Mouse (Mus musculus) midbrain, embryonic 14.5 days (tissue): Measurements from ENCODE around the gene Ptprc. TPM values are rescaled to one million over a fixed set of nuclear protein-coding genes. Genes with fewer than 3 reads are reported as not detected.

ENCODE experiments used
- ATAC-seq: fragments of 200-750 bp; cut with Nextera tagmentation; 2 replicates; pipeline ENCODE4 v1.8.0; 2017; ENCODE audit warnings: moderate number of reproducible peaks, moderate library complexity; ENCODE audit not compliant: low FRiP score, low TSS enrichment
- DNase-seq: peaks from one replicate; pipeline ENCODE4 v3.0.0-alpha.2; 2015
- H3K27ac ChIP-seq: fragments of 300-500 bp; sonication (generic); replicated peaks from 2 replicates; pipeline ENCODE4 v1.5.1; 2014; ENCODE audit warnings: mild to moderate bottlenecking, low read depth, low read length, moderate library complexity
- H3K27me3 ChIP-seq: fragments of 300-500 bp; sonication (generic); 2 replicates; pipeline ENCODE4 v1.6.1; 2014; ENCODE audit warnings: low read length, control low read depth, mixed read lengths; ENCODE audit not compliant: control insufficient read depth, insufficient read depth
- H3K36me3 ChIP-seq: fragments of 300-500 bp; sonication (generic); 2 replicates; pipeline ENCODE4 v1.6.1; 2014; ENCODE audit warnings: low read length, control low read depth; ENCODE audit not compliant: control insufficient read depth, insufficient read depth
- H3K4me1 ChIP-seq: fragments of 300-500 bp; sonication (generic); 2 replicates; pipeline ENCODE4 v1.6.1; 2014; ENCODE audit warnings: mild to moderate bottlenecking, antibody characterized with exemption, low read length, control low read depth; ENCODE audit not compliant: control insufficient read depth, insufficient read depth
- H3K4me2 ChIP-seq: fragments of 300-500 bp; sonication (generic); 2 replicates; pipeline ENCODE4 v1.6.1; 2014; ENCODE audit warnings: mild to moderate bottlenecking, low read length, moderate library complexity
- H3K4me3 ChIP-seq: fragments of 300-500 bp; sonication (generic); replicated peaks from 2 replicates; pipeline ENCODE4 v1.5.1; 2014; ENCODE audit warnings: low read depth, low read length
- H3K9ac ChIP-seq: fragments of 300-500 bp; sonication (generic); replicated peaks from 2 replicates; pipeline ENCODE4 v1.6.1; 2014; ENCODE audit warnings: mild to moderate bottlenecking, low read length, moderate library complexity
- H3K9me3 ChIP-seq: fragments of 300-500 bp; sonication (generic); 2 replicates; pipeline ENCODE4 v1.6.1; 2016; ENCODE audit warnings: low read length, control low read depth, mixed read lengths; ENCODE audit not compliant: control insufficient read depth
- WGBS: fragments of 180-500 bp; shearing (Covaris S2); extraction: QIAGEN DNeasy Blood & Tissue Kit; methylation state at CpG from one replicate; pipeline ENCODE4 v1.1.7; 2014; 5-methylcytosine and 5-hydroxymethylcytosine counted together
- polyA plus RNA-seq: library from polyadenylated mRNA; unstranded; fragments of >200 nt; fragmentation: Nextera tagmentation; extraction: Ambion mirVana; gene quantifications from 2 replicates; pipeline ENCODE4 v1.2.1, GENCODE M21; 2014

The Ptprc gene
- polyA plus RNA-seq, 1 experiment from 2014 or later = 2.4 TPM

DNA sequence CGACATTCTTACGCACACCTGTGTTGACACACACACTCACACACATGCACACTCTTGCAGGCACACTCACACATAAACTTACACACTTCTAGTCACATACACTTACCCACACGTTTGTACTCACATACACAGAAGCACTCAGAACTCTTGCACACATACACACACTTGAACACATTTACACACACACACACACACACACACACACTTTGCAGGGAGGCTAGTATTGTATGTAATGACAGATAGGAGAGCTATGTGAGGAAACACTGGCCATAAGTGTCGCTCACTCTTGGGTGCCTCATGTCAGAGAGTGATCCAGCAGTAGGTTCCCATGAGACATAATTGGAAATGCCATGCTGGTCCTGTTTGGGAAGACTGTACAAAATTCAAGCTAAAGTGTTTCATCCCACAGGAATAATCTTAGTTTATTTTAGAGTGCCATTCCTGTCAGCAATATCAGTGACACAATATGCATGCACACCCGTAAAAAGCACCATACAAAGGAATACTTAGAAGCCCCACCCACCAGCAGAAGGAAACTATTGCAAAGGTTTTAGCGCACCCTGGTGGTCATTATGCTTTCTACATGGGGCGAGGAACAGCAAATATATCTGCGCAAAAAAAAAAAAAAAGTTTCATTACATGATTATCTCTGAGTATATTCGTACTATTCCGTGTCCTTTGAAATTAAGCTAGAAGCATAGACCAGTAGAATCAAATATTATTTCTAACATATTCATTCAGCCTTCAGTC, 131.1 kb downstream of the Ptprc start:
- 37% methylated on average over 10 of the region's 10 CpGs for WGBS
- Histone ChIP-seq H3K27ac (no peak overlapping the region), H3K4me3 (no peak overlapping the region), H3K27me3 (no peaks in the 10 kb centered on the region), H3K9me3 (no peaks in the 10 kb centered on the region), H3K9ac (no peak overlapping the region; the same call in 1 of the 2 replicates), H3K4me2 (no peak overlapping the region), H3K4me1 (0 out of 2 replicates have a peak, but pooled peaks cover 5% of the 10 kb centered on the region), H3K36me3 (no peaks in the 10 kb centered on the region)
- peak; percentile 67 for ATAC-seq
- DNase-seq = peak; percentile 96

- Histone ChIP-seq H3K9ac (no peak overlapping the region), H3K27me3 (no peaks in the 10 kb centered on the region), H3K4me1 (0 out of 2 replicates have a peak, but pooled peaks cover 5% of the 10 kb centered on the region), H3K36me3 (no peaks in the 10 kb centered on the region), H3K4me3 (no peak overlapping the region), H3K27ac (no peak overlapping the region), H3K9me3 (no peaks in the 10 kb centered on the region), H3K4me2 (no peak overlapping the region)
- WGBS = 55% methylated on average over 5 of the region's 5 CpGs
- ATAC-seq (no peak), DNase-seq (no peak)
Observed at GRCm38 (mm10) chr1:138040556-138040955, 135.0 kb downstream of the Ptprc start.

GRCm38 (mm10) chr1:138039201-138039600, 136.3 kb downstream of the Ptprc start:
- no peaks in the 10 kb centered on the region for H3K27me3 ChIP-seq
- no peak overlapping the region for H3K27ac ChIP-seq
- H3K9ac ChIP-seq = no peak overlapping the region
- ATAC-seq (no peak), DNase-seq (peak; percentile 13)
- H3K36me3 ChIP-seq = no peaks in the 10 kb centered on the region
- no peaks in the 10 kb centered on the region for H3K9me3 ChIP-seq
- H3K4me1 ChIP-seq = 0 out of 2 replicates have a peak, but pooled peaks cover 5% of the 10 kb centered on the region
- 3% methylated on average over 1 of the region's 1 CpGs for WGBS
- H3K4me2 ChIP-seq = no peak overlapping the region
- no peak overlapping the region for H3K4me3 ChIP-seq

GRCm38 (mm10) chr1:138037484-138037883, 138.0 kb downstream of the Ptprc start:
- WGBS = 44% methylated on average over 5 of the region's 5 CpGs

GRCm38 (mm10) chr1:138029649-138030048, 145.9 kb downstream of the Ptprc start:
- ATAC-seq (no peak), DNase-seq (peak; percentile 23)
- Histone ChIP-seq H3K4me1 (no peaks in the 10 kb centered on the region), H3K27ac (no peak overlapping the region), H3K9me3 (no peaks in the 10 kb centered on the region), H3K27me3 (no peaks in the 10 kb centered on the region), H3K36me3 (no peaks in the 10 kb centered on the region), H3K4me3 (no peak overlapping the region), H3K9ac (no peak overlapping the region), H3K4me2 (no peak overlapping the region)
- 5% methylated on average over 4 of the region's 4 CpGs for WGBS

More at GRCm38 (mm10) chr1:138037484-138037883, 138.0 kb downstream of the Ptprc start:
- Histone ChIP-seq H3K4me2 (no peak overlapping the region), H3K27me3 (no peaks in the 10 kb centered on the region), H3K4me3 (no peak overlapping the region), H3K9ac (no peak overlapping the region), H3K9me3 (no peaks in the 10 kb centered on the region), H3K27ac (no peak overlapping the region), H3K4me1 (no peaks in the 10 kb centered on the region), H3K36me3 (no peaks in the 10 kb centered on the region)
- DNase-seq (no peak), ATAC-seq (no peak)

- Histone ChIP-seq H3K36me3 (no peaks in the 10 kb centered on the region), H3K27me3 (no peaks in the 10 kb centered on the region), H3K9me3 (no peaks in the 10 kb centered on the region), H3K4me3 (no peak overlapping the region), H3K4me1 (peaks cover 6% of the 10 kb centered on the region; the same call in 1 of the 2 replicates), H3K27ac (no peak overlapping the region), H3K4me2 (no peak overlapping the region), H3K9ac (no peak overlapping the region)
- DNase-seq (no peak), ATAC-seq (no peak)
- WGBS = 93% methylated on average over 1 of the region's 1 CpGs
Observed at GRCm38 (mm10) chr1:138025298-138025697, 150.2 kb downstream of the Ptprc start.

DNA sequence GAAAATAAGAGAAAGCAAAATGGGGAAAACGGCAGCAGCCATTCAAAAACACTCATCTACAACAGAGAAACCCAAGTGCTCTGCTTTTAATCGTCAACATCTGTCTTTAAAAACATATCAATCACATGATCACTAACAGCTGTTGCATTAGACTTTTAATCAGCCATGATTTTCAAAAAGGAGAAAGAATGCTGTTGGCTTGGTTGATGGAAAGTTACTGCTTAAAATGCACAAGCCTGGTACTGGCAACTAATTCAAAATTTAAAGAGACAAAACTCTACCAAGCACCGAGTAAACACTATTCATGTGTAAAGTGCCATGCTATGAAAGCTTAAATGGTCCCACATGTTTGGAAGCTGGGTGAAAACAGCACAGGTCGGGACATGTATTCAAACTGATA, 151.9 kb downstream of the Ptprc start:
- Histone ChIP-seq H3K9ac (no peak overlapping the region), H3K4me1 (peaks cover 6% of the 10 kb centered on the region; the same call in 1 of the 2 replicates), H3K27ac (no peak overlapping the region), H3K36me3 (no peaks in the 10 kb centered on the region), H3K9me3 (no peaks in the 10 kb centered on the region), H3K4me3 (no peak overlapping the region), H3K27me3 (no peaks in the 10 kb centered on the region), H3K4me2 (no peak overlapping the region)
- DNase-seq (no peak), ATAC-seq (no peak)
- WGBS = 69% methylated on average over 4 of the region's 4 CpGs

DNA sequence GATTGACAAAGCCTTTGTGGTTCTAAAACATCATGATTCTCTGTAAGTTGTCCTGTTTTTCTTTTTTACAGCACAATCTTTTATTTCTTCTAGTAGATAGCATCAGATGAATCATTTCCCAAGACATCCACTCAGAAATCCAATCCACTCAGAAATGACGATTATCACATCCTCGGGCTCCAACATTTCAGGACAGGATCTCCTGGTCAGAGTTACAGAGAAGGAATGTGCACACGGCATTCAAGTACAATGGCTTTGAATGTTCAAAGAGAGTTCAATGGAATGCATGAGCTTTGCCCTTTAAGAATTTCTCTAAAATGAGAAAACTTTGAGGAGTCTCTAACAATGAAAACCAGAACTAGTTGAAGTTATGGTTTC, 152.6 kb downstream of the Ptprc start:
- peaks cover 6% of the 10 kb centered on the region; the same call in 1 of the 2 replicates for H3K4me1 ChIP-seq
- H3K27me3 ChIP-seq = no peaks in the 10 kb centered on the region
- no peaks in the 10 kb centered on the region for H3K9me3 ChIP-seq
- no peak overlapping the region for H3K4me3 ChIP-seq
- no peak for DNase-seq
- H3K9ac ChIP-seq = no peak overlapping the region
- H3K27ac ChIP-seq = no peak overlapping the region; the same call in 1 of the 2 replicates
- H3K36me3 ChIP-seq = no peaks in the 10 kb centered on the region
- 23% methylated on average over 3 of the region's 3 CpGs for WGBS
- ATAC-seq = no peak
- H3K4me2 ChIP-seq = no peak overlapping the region
